7 mouse cellular contexts compared by ENCODE assay signal in the genomic region with DNA sequence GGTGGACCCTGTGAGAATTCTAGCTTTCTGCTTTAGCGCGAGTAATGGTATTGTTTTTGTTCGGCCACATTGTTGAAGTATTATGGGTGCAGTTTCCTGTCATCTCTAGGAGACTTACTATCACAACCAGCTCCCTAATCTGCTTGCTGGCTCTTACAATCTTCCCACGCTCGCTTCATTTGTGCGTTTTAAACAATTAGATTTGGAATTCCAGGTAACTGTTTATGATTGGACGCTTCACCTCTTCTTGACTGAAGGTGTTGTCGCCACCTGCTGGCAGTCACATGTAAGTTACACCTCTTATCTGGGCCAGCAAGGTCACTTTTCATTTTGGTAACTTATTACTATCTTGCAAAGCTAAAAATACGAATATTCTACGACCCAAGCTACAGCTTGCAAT.
DNase-seq lines count a peak whose midpoint lies in the region; ATAC-seq and TF ChIP-seq lines count a peak whose summit lies in the region.

No protein-coding gene starts in this region.

- ATAC-seq in liver, postnatal 0 days: no peak
- ATAC-seq in neural tube, embryonic 15.5 days (ENCODE audit: low FRiP score): peak; percentile 66; the same call in 1 of the 2 replicates

- TF ChIP-seq EP300 in liver, postnatal 0 days (IDR thresholded peaks at IDR 0.05; ENCODE audit: low read depth): no peak

- no peak overlapping the region for H3K27ac ChIP-seq in liver, postnatal 0 days (ENCODE audit: low read depth)
- no peak overlapping the region for H3K27ac ChIP-seq in neural tube, embryonic 15.5 days (replicated peaks)

- H3K27me3 ChIP-seq in liver, postnatal 0 days (ENCODE audit: insufficient read depth, low read length): no peaks in the 10 kb centered on the region
- H3K27me3 ChIP-seq in neural tube, embryonic 15.5 days (replicated peaks): no peaks in the 10 kb centered on the region

- no peak overlapping the region for H3K9ac ChIP-seq in liver, postnatal 0 days (replicated peaks)
- H3K9ac ChIP-seq in neural tube, embryonic 15.5 days (replicated peaks): no peak overlapping the region; the same call in 1 of the 2 replicates

- WGBS in liver, postnatal 0 days (ENCODE audit: insufficient replicate concordance): 22% methylated on average over 10 of the region's 10 CpGs
- 19% methylated on average over 10 of the region's 10 CpGs for WGBS in neural tube, embryonic 15.5 days

- H3K4me1 ChIP-seq in liver, postnatal 0 days (ENCODE audit: insufficient read depth): no peaks in the 10 kb centered on the region
- H3K4me1 ChIP-seq in neural tube, embryonic 15.5 days: 0 out of 2 replicates have a peak, but pooled peaks cover 3% of the 10 kb centered on the region

- no peaks in the 10 kb centered on the region for H3K36me3 ChIP-seq in liver, postnatal 0 days (replicated peaks; ENCODE audit: insufficient read depth, low read length)
- no peaks in the 10 kb centered on the region for H3K36me3 ChIP-seq in neural tube, embryonic 15.5 days

- H3K4me3 ChIP-seq in liver, postnatal 0 days (ENCODE audit: low read depth, low read length): no peak overlapping the region
- peak overlapping the region; percentile 28 for H3K4me3 ChIP-seq in neural tube, embryonic 15.5 days (replicated peaks)

- no peaks in the 10 kb centered on the region for H3K9me3 ChIP-seq in liver, postnatal 0 days (ENCODE audit: low read length)
- H3K9me3 ChIP-seq in neural tube, embryonic 15.5 days (replicated peaks): no peaks in the 10 kb centered on the region

- H3K4me2 ChIP-seq in liver, postnatal 0 days (ENCODE audit: low read depth, low read length): no peak overlapping the region
- H3K4me2 ChIP-seq in neural tube, embryonic 15.5 days: peak overlapping the region; percentile 56

- DNase-seq in CD4-positive helper T cell, adult 2 months (ENCODE audit: low read depth, low spot score): peak; percentile 38
- DNase-seq in MN1 (ENCODE audit: low spot score): peak; percentile 10
- peak; percentile 32 for DNase-seq in cerebellum, adult 9-11 months
- peak; percentile 27 to 33 for DNase-seq in frontal cortex, postnatal 25 days (ENCODE audit: low spot score in 2 of 2)
- peak; percentile 58 for DNase-seq in kidney, adult 9 months
- DNase-seq in liver, postnatal 0 days: peak; percentile 49

- TF ChIP-seq CTCF in liver, postnatal 0 days (IDR thresholded peaks at IDR 0.05; ENCODE audit: low read depth): peak; percentile 81
